Comparison of ENCODE assay signal across 24 mouse cellular contexts in genomic region chr1:34288181-34288580, GRCm38 (mm10).
DNase-seq lines count a peak whose midpoint lies in the region; TF ChIP-seq lines count a peak whose summit lies in the region.
"Had no signal": no experiment of that assay in that cellular context is flagged by ENCODE, and none has a peak within 500 bp of the region (broad histone marks: within the 10 kb centered on the region; RNA-seq: fewer than 3 reads in every experiment).

No protein-coding gene starts in this region.

- no peak for TF ChIP-seq CTCF in lung, adult 2 months (IDR thresholded peaks at IDR 0.05; ENCODE audit: insufficient read depth, low read length)

- TF ChIP-seq POLR2A in lung, adult 2 months (IDR thresholded peaks at IDR 0.05; ENCODE audit: borderline replicate concordance, extremely low read depth, low read depth, low read length): no peak

- no peak overlapping the region for H3K4me3 ChIP-seq in lung, adult 2 months (replicated peaks; ENCODE audit: extremely low read depth, low read depth, low read length)
- H3K4me3 ChIP-seq: embryonic facial prominence, embryonic 10.5 days; embryonic facial prominence, embryonic 13.5 days; erythroblast, embryonic 14.5 days; forebrain, embryonic 12.5 days; forebrain, embryonic 15.5 days; heart, embryonic 12.5 days; heart, embryonic 15.5 days had no signal

- H3K4me1 ChIP-seq in lung, adult 2 months (ENCODE audit: control insufficient read depth, insufficient read depth, low read length): no peaks in the 10 kb centered on the region
- H3K4me1 ChIP-seq: embryonic facial prominence, embryonic 10.5 days; forebrain, embryonic 12.5 days; forebrain, embryonic 15.5 days had no signal

- peak; percentile 64 to 65 for DNase-seq in adrenal gland, adult (ENCODE audit: inconsistent age in 2 of 2, low spot score in 1 of 2)
- DNase-seq in adrenal gland, adult 8-10 months: no peak
- DNase-seq in adrenal gland, postnatal 14 days: peak; percentile 43
- no peak for DNase-seq in adrenal gland, adult 18-20 months (ENCODE audit: low spot score in 2 of 2)
- peak; percentile 1 for DNase-seq in 416B (ENCODE audit: low read depth)
- no peak for DNase-seq in lung, adult 2 months
- DNase-seq: B cell, adult 2 months; cerebellum, adult 11 months; cerebellum, adult 8-10 months; cerebellum, postnatal 10 days; cerebellum, postnatal 36 days; embryo, embryonic 11 days; gastrocnemius, postnatal 14 days; heart, adult 18-20 months; heart, postnatal 14 days; heart, postnatal 4 days; kidney, adult 18-20 months had no signal

- WGBS in lung, adult 2 months: 84% methylated on average over 8 of the region's 8 CpGs

Comparison
In these comparisons a context has a peak if more than half of its experiments do, and no peak if none do; other contexts are left out.
1. DNase-seq: peak in adrenal gland, adult (2 of 2), adrenal gland, postnatal 14 days (single experiment) and 416B (single experiment); none in adrenal gland, adult 8-10 months (single experiment), adrenal gland, adult 18-20 months (0 of 2) and lung, adult 2 months (single experiment).